Mouse (Mus musculus): ENCODE results near the gene Gm20441. TPM values are rescaled to one million over a fixed set of nuclear protein-coding genes. Genes with fewer than 3 reads are reported as not detected.
A peak's percentile ranks its signal among the peaks of the same experiment; 100 is the strongest.

The Gm20441 gene
- polyA plus RNA-seq, 1 experiment from 2014 or later = 0.41 TPM

DNA sequence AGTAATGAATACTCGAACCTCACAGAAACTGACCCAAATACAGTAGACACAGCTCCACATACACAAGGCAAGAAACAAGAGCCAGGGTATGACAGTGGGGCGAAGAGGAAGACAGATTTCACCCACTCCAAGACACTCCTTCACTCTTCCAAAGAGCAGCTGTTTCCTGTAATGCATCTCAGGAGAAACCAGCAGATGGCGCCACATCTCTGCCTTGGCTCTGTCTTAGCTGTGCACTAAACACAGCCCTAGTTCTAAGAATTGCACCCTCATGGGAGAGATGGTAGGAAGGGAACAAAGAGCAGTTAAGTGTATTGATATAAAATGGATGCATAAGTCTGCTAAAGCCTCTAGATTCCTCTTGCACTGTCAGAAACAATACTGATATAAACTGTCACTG, 36.7 kb downstream of the Gm20441 start:
- no peak overlapping the region for H3K4me2 ChIP-seq (ENCODE audit: low read depth, low read length)
- H3K36me3 ChIP-seq (ENCODE audit: control insufficient read depth, insufficient read depth, low read length) = peaks cover 25% of the 10 kb centered on the region
- H3K9ac ChIP-seq (ENCODE audit: low read length) = no peak overlapping the region
- 39% methylated on average over 3 of the region's 3 CpGs for WGBS
- no peak overlapping the region for H3K4me3 ChIP-seq (ENCODE audit: low read length)
- H3K4me1 ChIP-seq (replicated peaks; ENCODE audit: control insufficient read depth, insufficient read depth, low read length) = no peaks in the 10 kb centered on the region
- no peak overlapping the region for H3K27ac ChIP-seq (ENCODE audit: low read length)
- H3K9me3 ChIP-seq (ENCODE audit: control insufficient read depth, low read length) = no peaks in the 10 kb centered on the region
- peak; percentile 86 for ATAC-seq (ENCODE audit: low read depth)
- H3K27me3 ChIP-seq (ENCODE audit: control insufficient read depth, insufficient read depth, low read depth, low read length) = no peaks in the 10 kb centered on the region

DNA sequence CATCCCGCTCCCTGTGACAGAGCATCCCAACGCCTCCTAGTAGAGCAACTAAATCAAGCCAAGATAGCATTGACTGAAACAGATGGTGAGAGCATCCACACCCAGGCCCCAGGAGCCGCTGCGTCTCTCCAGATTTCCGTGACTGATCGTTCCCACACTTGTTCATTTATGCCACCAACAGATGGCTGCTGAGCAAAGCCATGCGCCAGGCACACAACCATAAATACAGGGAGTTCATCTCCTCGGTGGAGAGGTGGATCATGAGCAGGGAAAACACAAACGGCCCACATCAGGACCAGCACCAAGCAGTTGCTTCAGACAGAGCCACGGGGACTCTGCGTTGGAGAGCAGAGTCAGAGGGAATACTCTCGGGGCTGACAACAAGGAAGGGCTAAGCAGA, 37.4 kb downstream of the Gm20441 start:
- H3K27ac ChIP-seq (ENCODE audit: low read length) = no peak overlapping the region
- H3K9me3 ChIP-seq (ENCODE audit: control insufficient read depth, low read length) = no peaks in the 10 kb centered on the region
- H3K4me1 ChIP-seq (replicated peaks; ENCODE audit: control insufficient read depth, insufficient read depth, low read length) = no peaks in the 10 kb centered on the region
- no peak for ATAC-seq (ENCODE audit: low read depth)
- H3K9ac ChIP-seq (ENCODE audit: low read length) = no peak overlapping the region
- peaks cover 25% of the 10 kb centered on the region for H3K36me3 ChIP-seq (ENCODE audit: control insufficient read depth, insufficient read depth, low read length)
- 91% methylated on average over 12 of the region's 12 CpGs for WGBS
- no peak overlapping the region for H3K4me3 ChIP-seq (ENCODE audit: low read length)
- H3K4me2 ChIP-seq (ENCODE audit: low read depth, low read length) = no peak overlapping the region
- H3K27me3 ChIP-seq (ENCODE audit: control insufficient read depth, insufficient read depth, low read depth, low read length) = no peaks in the 10 kb centered on the region

DNA sequence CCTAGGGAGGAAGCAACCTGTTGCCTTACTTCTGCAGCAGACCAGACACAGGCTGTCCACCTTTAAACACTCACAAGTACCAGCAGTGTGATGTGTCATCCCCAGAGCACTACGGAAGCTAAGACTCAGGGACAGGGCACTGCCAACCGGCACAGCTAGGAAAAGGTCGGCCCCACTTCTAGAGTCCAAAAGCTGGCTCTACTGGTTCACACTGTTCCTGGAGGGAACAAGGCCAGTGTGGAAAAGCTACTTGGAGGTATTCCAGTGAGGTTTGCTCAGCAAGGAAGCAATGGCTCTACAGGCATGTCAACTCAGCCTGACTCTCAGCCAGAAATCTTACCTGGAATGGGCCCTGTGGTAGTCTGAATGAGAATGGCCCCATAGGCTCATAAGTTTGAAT, 39.9 kb downstream of the Gm20441 start:
- Histone ChIP-seq H3K9me3 (ENCODE audit: control insufficient read depth, low read length) (no peaks in the 10 kb centered on the region), H3K27me3 (ENCODE audit: control insufficient read depth, insufficient read depth, low read depth, low read length) (no peaks in the 10 kb centered on the region), H3K4me1 (replicated peaks; ENCODE audit: control insufficient read depth, insufficient read depth, low read length) (no peaks in the 10 kb centered on the region), H3K27ac (ENCODE audit: low read length) (no peak overlapping the region), H3K4me2 (ENCODE audit: low read depth, low read length) (no peak overlapping the region), H3K4me3 (ENCODE audit: low read length) (no peak overlapping the region), H3K36me3 (ENCODE audit: control insufficient read depth, insufficient read depth, low read length) (peaks cover 24% of the 10 kb centered on the region), H3K9ac (ENCODE audit: low read length) (no peak overlapping the region)
- no peak for ATAC-seq (ENCODE audit: low read depth)
- WGBS = 96% methylated on average over 3 of the region's 3 CpGs

DNA sequence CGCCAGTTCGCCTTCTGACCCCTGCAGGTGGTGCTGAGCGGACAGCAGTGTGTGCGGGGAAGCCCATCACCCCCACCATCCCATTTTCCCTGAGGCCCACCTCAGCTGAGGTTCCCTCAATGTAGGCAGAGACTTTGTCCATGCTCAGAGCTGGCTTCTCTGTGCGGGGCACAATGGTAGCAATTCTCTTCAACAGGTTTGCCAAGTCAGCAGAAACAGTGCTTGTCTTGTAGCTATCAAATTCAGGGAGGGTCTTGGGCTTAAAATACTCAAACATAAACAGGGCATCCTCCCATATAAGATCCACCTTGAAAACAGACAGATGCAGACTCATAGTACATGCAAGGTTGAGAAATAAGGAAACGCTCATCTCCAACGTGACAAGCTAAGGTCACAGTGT, 55.3 kb downstream of the Gm20441 start:
- 90% methylated on average over 7 of the region's 7 CpGs for WGBS
- H3K4me2 ChIP-seq (ENCODE audit: low read depth, low read length) = no peak overlapping the region
- ATAC-seq (ENCODE audit: low read depth) = no peak
- no peak overlapping the region for H3K9ac ChIP-seq (ENCODE audit: low read length)
- H3K4me1 ChIP-seq (replicated peaks; ENCODE audit: control insufficient read depth, insufficient read depth, low read length) = no peaks in the 10 kb centered on the region
- H3K27ac ChIP-seq (ENCODE audit: low read length) = no peak overlapping the region
- H3K27me3 ChIP-seq (ENCODE audit: control insufficient read depth, insufficient read depth, low read depth, low read length) = no peaks in the 10 kb centered on the region
- H3K4me3 ChIP-seq (ENCODE audit: low read length) = no peak overlapping the region
- peaks cover 22% of the 10 kb centered on the region for H3K36me3 ChIP-seq (ENCODE audit: control insufficient read depth, insufficient read depth, low read length)
- no peaks in the 10 kb centered on the region for H3K9me3 ChIP-seq (ENCODE audit: control insufficient read depth, low read length)

Other genes with a start within 250 kb of the Gm20441 start
- gene Lrrc75b, start 220.6 kb downstream of the Gm20441 start, polyA plus RNA-seq (2015; fragmentation: Nextera tagmentation; extraction: Ambion mirVana) = 1.7 and 1.9 TPM in 2 replicates
- gene Ggt1, start 219.3 kb downstream of the Gm20441 start, polyA plus RNA-seq (2015; fragmentation: Nextera tagmentation; extraction: Ambion mirVana) = 1.7 and 2.3 TPM in 2 replicates
- gene Ggt5, start 191.6 kb downstream of the Gm20441 start, polyA plus RNA-seq (2015; fragmentation: Nextera tagmentation; extraction: Ambion mirVana) = 2.5 and 5.2 TPM in 2 replicates
- 11.0 and 13.0 TPM in 2 replicates for gene Susd2, start 136.9 kb downstream of the Gm20441 start, polyA plus RNA-seq (2015; fragmentation: Nextera tagmentation; extraction: Ambion mirVana)
- gene Cabin1, start 16.6 kb downstream of the Gm20441 start, polyA plus RNA-seq (2015; fragmentation: Nextera tagmentation; extraction: Ambion mirVana) = 39.7 and 48.8 TPM in 2 replicates
- 69.0 and 74.3 TPM in 2 replicates for gene Ddt, start 7.5 kb downstream of the Gm20441 start, polyA plus RNA-seq (2015; fragmentation: Nextera tagmentation; extraction: Ambion mirVana)
- gene Gstt3, start 460 bp upstream of the Gm20441 start, polyA plus RNA-seq (2015; fragmentation: Nextera tagmentation; extraction: Ambion mirVana) = 34.2 and 36.4 TPM in 2 replicates
- 36.2 and 42.8 TPM in 2 replicates for gene Gstt1, start 17.6 kb upstream of the Gm20441 start, polyA plus RNA-seq (2015; fragmentation: Nextera tagmentation; extraction: Ambion mirVana)
- gene Gstt4, start 41.6 kb upstream of the Gm20441 start, polyA plus RNA-seq (2015; fragmentation: Nextera tagmentation; extraction: Ambion mirVana) = not detected in 2 replicates
- 51.9 and 60.7 TPM in 2 replicates for gene Gstt2, start 56.5 kb upstream of the Gm20441 start, polyA plus RNA-seq (2015; fragmentation: Nextera tagmentation; extraction: Ambion mirVana)
- gene Mif, start 79.3 kb upstream of the Gm20441 start, polyA plus RNA-seq (2015; fragmentation: Nextera tagmentation; extraction: Ambion mirVana) = 1,432 and 1,479 TPM in 2 replicates
- gene Derl3, start 112.5 kb upstream of the Gm20441 start, polyA plus RNA-seq (2015; fragmentation: Nextera tagmentation; extraction: Ambion mirVana) = 2.3 and 3.5 TPM in 2 replicates
- 191 and 197 TPM in 2 replicates for gene Smarcb1, start 140.7 kb upstream of the Gm20441 start, polyA plus RNA-seq (2015; fragmentation: Nextera tagmentation; extraction: Ambion mirVana)
- gene Chchd10, start 152.2 kb upstream of the Gm20441 start, polyA plus RNA-seq (2015; fragmentation: Nextera tagmentation; extraction: Ambion mirVana) = 68.7 and 70.0 TPM in 2 replicates
- 74.1 and 77.1 TPM in 2 replicates for gene Mmp11, start 155.5 kb upstream of the Gm20441 start, polyA plus RNA-seq (2015; fragmentation: Nextera tagmentation; extraction: Ambion mirVana)
- gene Gm867, start 159.7 kb upstream of the Gm20441 start, polyA plus RNA-seq (2015; fragmentation: Nextera tagmentation; extraction: Ambion mirVana) = 0.97 and 1.0 TPM in 2 replicates
- gene Vpreb3, start 162.1 kb upstream of the Gm20441 start, polyA plus RNA-seq (2015; fragmentation: Nextera tagmentation; extraction: Ambion mirVana) = 0.60 and 1.0 TPM in 2 replicates
- not detected in 2 replicates for gene Gm5134, start 173.6 kb upstream of the Gm20441 start, polyA plus RNA-seq (2015; fragmentation: Nextera tagmentation; extraction: Ambion mirVana)

Measured in lung, embryonic 16.5 days (tissue).